Mouse (Mus musculus) liver, embryonic 16.5 days (tissue): ENCODE measurements at regions not wholly inside any gene's neighbourhood (a gene's known extent, or its start where the extent isn't known, plus 50 kb on each side); places are given as distances from the start of the nearest gene placed in this dataset.

Source experiments
- ATAC-seq: fragments of 200-750 bp; cut with Nextera tagmentation; 2 replicates; pipeline ENCODE4 v1.8.0; 2017; ENCODE audit warnings: low read depth, mild to moderate bottlenecking, moderate number of reproducible peaks, moderate library complexity
- H3K27ac ChIP-seq: fragments of 300-500 bp; sonication (generic); 2 replicates; pipeline ENCODE4 v1.5.1; 2014; ENCODE audit warnings: mild to moderate bottlenecking, low read length
- H3K27me3 ChIP-seq: fragments of 300-500 bp; sonication (generic); 2 replicates; pipeline ENCODE4 v1.6.1; 2014; ENCODE audit warnings: low read depth, low read length, mixed read lengths; ENCODE audit not compliant: control insufficient read depth, insufficient read depth
- H3K36me3 ChIP-seq: fragments of 300-500 bp; sonication (generic); 2 replicates; pipeline ENCODE4 v1.6.1; 2014; ENCODE audit warnings: mild to moderate bottlenecking; ENCODE audit not compliant: control insufficient read depth, insufficient read depth
- H3K4me1 ChIP-seq: fragments of 300-500 bp; sonication (generic); 2 replicates; pipeline ENCODE4 v1.6.1; 2014; ENCODE audit warnings: low read depth, low read length, mixed read lengths; ENCODE audit not compliant: control insufficient read depth
- H3K4me2 ChIP-seq: fragments of 300-500 bp; sonication (generic); 2 replicates; pipeline ENCODE4 v1.6.1; 2014; ENCODE audit warnings: low read depth, low read length, mixed read lengths
- H3K4me3 ChIP-seq: fragments of 300-500 bp; sonication (generic); 2 replicates; pipeline ENCODE4 v1.5.1; 2014; ENCODE audit warnings: low read depth, mild to moderate bottlenecking, low read length
- H3K9ac ChIP-seq: fragments of 300-500 bp; sonication (generic); 2 replicates; pipeline ENCODE4 v1.6.1; 2014; ENCODE audit warnings: low read depth, low read length
- H3K9me3 ChIP-seq: fragments of 300-500 bp; sonication (generic); replicated peaks from 2 replicates; pipeline ENCODE4 v1.6.1; 2016; ENCODE audit warnings: low read length; ENCODE audit not compliant: control insufficient read depth
- WGBS: fragments of 180-500 bp; shearing (Covaris S2); extraction: QIAGEN DNeasy Blood & Tissue Kit; methylation state at CpG from one replicate; pipeline ENCODE4 v1.1.7; 2014; ENCODE audit not compliant: insufficient replicate concordance; 5-methylcytosine and 5-hydroxymethylcytosine counted together

DNA sequence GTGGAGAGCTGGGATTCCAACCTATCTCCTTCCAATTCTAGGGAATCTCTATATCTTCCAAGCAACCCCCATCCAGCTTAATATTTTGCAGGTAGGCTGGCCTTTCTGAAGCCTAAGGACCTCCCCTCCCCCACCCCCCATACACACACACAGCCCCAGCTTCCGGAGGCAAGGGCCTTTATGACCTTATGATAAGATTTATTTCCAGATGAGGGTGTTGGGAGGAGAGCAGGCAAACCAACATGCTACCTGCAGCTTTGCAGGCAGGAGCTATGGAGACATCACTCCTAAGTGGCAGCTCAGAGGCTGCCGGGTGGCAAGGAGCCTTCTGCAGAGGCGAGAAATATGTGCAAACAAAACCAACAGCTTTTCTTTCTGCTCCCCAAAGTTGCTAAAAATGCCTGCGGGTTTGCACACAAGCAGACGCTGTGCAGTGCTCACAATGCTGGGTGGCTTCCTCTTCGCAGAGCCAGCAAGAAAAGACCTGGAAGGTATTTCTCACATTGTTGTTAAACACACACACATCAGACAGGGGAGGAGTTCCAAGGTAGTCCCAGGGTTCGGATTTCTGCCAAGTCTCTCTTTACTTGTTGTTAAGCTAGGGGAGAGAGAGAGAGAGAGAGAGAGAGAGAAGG is 145.2 kb upstream of the Jun start:
- Histone ChIP-seq H3K4me2 (no peak overlapping the region), H3K9ac (no peak overlapping the region), H3K9me3 (no peaks in the 10 kb centered on the region), H3K36me3 (no peaks in the 10 kb centered on the region), H3K4me3 (no peak overlapping the region), H3K4me1 (peaks cover 3% of the 10 kb centered on the region), H3K27me3 (no peaks in the 10 kb centered on the region), H3K27ac (no peak overlapping the region)
- 35% methylated on average over 7 of the region's 7 CpGs for WGBS
- no peak for ATAC-seq

DNA sequence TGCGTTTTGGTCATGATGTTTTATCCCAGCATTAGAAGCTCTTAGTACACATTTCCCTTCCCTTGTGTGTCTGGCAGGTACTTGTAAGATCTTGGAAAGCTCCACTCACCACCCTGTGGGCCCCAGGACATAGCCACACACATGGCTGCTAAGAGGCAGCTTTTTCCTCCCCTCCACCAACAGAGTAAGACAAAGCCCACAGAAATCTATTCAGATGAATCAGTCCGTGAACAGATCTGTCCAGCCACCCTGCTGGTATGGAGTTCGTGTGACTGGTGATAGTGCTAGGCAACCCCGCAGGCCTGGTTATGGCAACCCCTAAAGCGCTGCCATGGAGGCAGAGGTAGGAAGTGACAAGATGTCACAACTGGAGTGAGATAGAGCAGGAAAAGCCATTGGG is 147.4 kb upstream of the Jun start:
- Histone ChIP-seq H3K9ac (no peak overlapping the region), H3K27ac (no peak overlapping the region), H3K36me3 (no peaks in the 10 kb centered on the region), H3K4me2 (no peak overlapping the region), H3K4me1 (no peaks in the 10 kb centered on the region; the same call in 1 of the 2 replicates), H3K9me3 (no peaks in the 10 kb centered on the region), H3K27me3 (no peaks in the 10 kb centered on the region), H3K4me3 (no peak overlapping the region)
- 66% methylated on average over 5 of the region's 5 CpGs for WGBS
- no peak for ATAC-seq

- Histone ChIP-seq H3K4me2 (no peak overlapping the region), H3K27ac (no peak overlapping the region), H3K4me1 (no peaks in the 10 kb centered on the region; the same call in 1 of the 2 replicates), H3K36me3 (no peaks in the 10 kb centered on the region), H3K27me3 (no peaks in the 10 kb centered on the region), H3K9me3 (no peaks in the 10 kb centered on the region), H3K4me3 (no peak overlapping the region), H3K9ac (no peak overlapping the region)
- no peak for ATAC-seq
- WGBS = 66% methylated on average over 7 of the region's 7 CpGs
Observed at GRCm38 (mm10) chr4:95200130-95200529, 148.1 kb upstream of the Jun start.

GRCm38 (mm10) chr4:95202478-95202877 is 150.5 kb upstream of the Jun start:
- H3K9me3 ChIP-seq = no peaks in the 10 kb centered on the region
- H3K9ac ChIP-seq = no peak overlapping the region
- H3K4me2 ChIP-seq = no peak overlapping the region
- no peak for ATAC-seq
- 66% methylated on average over 6 of the region's 6 CpGs for WGBS
- no peak overlapping the region for H3K27ac ChIP-seq
- H3K4me3 ChIP-seq = no peak overlapping the region
- H3K27me3 ChIP-seq = no peaks in the 10 kb centered on the region
- H3K36me3 ChIP-seq = no peaks in the 10 kb centered on the region
- H3K4me1 ChIP-seq = no peaks in the 10 kb centered on the region

GRCm38 (mm10) chr4:95203577-95203976 is 151.6 kb upstream of the Jun start:
- H3K9ac ChIP-seq = no peak overlapping the region
- no peak for ATAC-seq
- H3K9me3 ChIP-seq = no peaks in the 10 kb centered on the region
- H3K4me3 ChIP-seq = no peak overlapping the region
- no peaks in the 10 kb centered on the region for H3K4me1 ChIP-seq
- no peaks in the 10 kb centered on the region for H3K36me3 ChIP-seq
- H3K27me3 ChIP-seq = no peaks in the 10 kb centered on the region
- no peak overlapping the region for H3K27ac ChIP-seq
- no peak overlapping the region for H3K4me2 ChIP-seq

DNA sequence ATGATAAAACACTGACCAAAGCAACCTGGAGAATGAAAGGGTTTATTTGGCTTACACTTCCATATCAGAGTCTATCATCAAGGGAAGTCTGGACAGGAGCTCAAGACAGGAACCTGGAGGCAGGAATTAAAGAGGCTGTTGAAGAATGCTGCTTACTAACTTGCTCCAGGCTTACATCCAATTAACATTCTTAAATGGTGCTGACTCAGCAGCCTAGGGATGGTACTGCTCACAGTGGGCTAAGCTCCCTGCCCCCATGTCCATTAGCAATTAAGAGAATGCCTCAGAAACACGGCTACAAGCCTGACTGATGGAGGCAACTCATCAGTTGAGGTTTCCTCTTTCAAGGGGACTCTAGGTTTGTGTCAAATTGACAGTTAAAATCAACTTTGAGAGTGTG is 153.3 kb upstream of the Jun start:
- H3K27ac ChIP-seq = no peak overlapping the region
- H3K4me2 ChIP-seq = no peak overlapping the region
- no peak for ATAC-seq

GRCm38 (mm10) chr4:95207783-95208182 is 155.8 kb upstream of the Jun start:
- Histone ChIP-seq H3K9me3 (no peaks in the 10 kb centered on the region), H3K4me1 (no peaks in the 10 kb centered on the region), H3K36me3 (no peaks in the 10 kb centered on the region), H3K27ac (no peak overlapping the region), H3K4me2 (no peak overlapping the region), H3K4me3 (no peak overlapping the region), H3K9ac (no peak overlapping the region), H3K27me3 (no peaks in the 10 kb centered on the region)
- 74% methylated on average over 5 of the region's 5 CpGs for WGBS
- no peak for ATAC-seq

More for the DNA sequence above, 153.3 kb upstream of the Jun start:
- Histone ChIP-seq H3K9me3 (no peaks in the 10 kb centered on the region), H3K4me3 (no peak overlapping the region), H3K27me3 (no peaks in the 10 kb centered on the region), H3K9ac (no peak overlapping the region), H3K36me3 (no peaks in the 10 kb centered on the region), H3K4me1 (no peaks in the 10 kb centered on the region)
- WGBS = 17% methylated on average over 1 of the region's 1 CpGs

DNA sequence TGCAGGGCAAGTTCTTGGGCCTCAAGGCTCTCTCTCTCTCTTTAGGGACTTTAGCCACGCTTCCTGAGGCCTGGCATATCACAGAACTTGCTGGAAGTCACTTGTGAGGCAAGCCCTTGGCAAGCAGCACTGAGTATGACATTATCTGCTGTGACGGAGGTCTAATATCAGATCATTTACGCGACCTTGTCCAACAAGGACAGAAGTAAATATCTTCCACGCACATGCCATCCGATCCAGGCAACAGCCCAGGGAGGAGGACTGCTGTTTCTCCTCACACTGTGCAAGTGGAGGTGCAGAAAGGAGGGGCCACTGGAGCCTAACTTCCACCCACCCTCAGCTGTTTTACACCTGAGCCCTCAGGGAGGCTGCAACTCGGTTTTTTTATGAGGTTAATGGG is 156.8 kb upstream of the Jun start:
- H3K4me1 ChIP-seq = no peaks in the 10 kb centered on the region
- no peak overlapping the region for H3K4me3 ChIP-seq
- 57% methylated on average over 7 of the region's 7 CpGs for whole genome bisulfite sequencing

DNA sequence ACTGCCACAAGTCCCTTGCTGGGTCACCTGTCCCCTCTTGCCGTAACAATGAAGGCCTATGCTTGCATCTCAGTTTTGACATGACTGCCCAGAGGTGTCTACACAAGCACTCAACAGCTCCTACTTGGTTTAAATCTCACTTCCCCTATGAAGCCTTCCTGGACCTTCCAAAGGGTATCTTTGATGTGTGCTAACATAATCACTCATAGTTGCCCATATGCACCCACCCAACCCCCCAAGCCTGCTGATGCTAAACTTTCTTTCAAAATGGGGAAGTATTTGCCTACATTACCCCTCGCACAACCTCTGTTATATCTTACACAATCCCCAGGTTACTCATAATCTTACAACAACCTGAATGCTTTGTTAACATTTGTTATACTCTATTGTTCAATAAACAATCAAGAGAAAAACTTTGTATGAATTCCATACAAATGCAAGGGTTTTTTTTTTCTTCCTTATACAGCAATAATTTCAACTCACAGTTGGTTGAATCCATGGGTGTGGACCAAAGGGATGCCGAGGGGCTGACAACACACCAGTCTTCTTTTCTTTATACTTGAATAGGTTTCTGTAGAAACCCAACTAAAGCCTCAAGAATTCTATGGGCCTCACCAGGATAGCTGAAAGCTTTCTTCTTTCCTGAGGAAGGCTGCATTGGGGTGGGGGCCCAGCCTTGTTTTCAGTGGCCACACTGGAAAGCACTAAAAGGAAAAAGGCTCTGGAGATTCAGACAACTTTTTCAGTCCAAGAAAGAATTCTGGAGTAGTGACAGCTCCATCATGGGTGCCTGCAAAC is 157.5 kb upstream of the Jun start:
- no peak overlapping the region for H3K27ac ChIP-seq
- H3K4me3 ChIP-seq = no peak overlapping the region
- WGBS = 56% methylated on average over 3 of the region's 3 CpGs
- H3K9me3 ChIP-seq = no peaks in the 10 kb centered on the region
- H3K4me2 ChIP-seq = no peak overlapping the region
- no peak overlapping the region for H3K9ac ChIP-seq
- no peaks in the 10 kb centered on the region for H3K36me3 ChIP-seq
- ATAC-seq = no peak
- no peaks in the 10 kb centered on the region for H3K27me3 ChIP-seq
- no peaks in the 10 kb centered on the region for H3K4me1 ChIP-seq

More for the DNA sequence above, 156.8 kb upstream of the Jun start:
- no peak for ATAC-seq
- Histone ChIP-seq H3K27me3 (no peaks in the 10 kb centered on the region), H3K36me3 (no peaks in the 10 kb centered on the region), H3K9ac (no peak overlapping the region), H3K4me2 (no peak overlapping the region), H3K27ac (no peak overlapping the region), H3K9me3 (no peaks in the 10 kb centered on the region)
